26 mouse cellular contexts compared by ENCODE assay signal in genomic region chr12:47412251-47412650, GRCm38 (mm10).
DNase-seq lines count a peak whose midpoint lies in the region; ATAC-seq and TF ChIP-seq lines count a peak whose summit lies in the region.
"Had no signal": no experiment of that assay in that cellular context is flagged by ENCODE, and none has a peak within 500 bp of the region (broad histone marks: within the 10 kb centered on the region; RNA-seq: fewer than 3 reads in every experiment).

No protein-coding gene starts in this region.

- no peak overlapping the region for H3K4me2 ChIP-seq in embryonic facial prominence, embryonic 14.5 days (ENCODE audit: low read depth, low read length)
- H3K4me2 ChIP-seq in hindbrain, embryonic 14.5 days (replicated peaks) = no peak overlapping the region
- no peak overlapping the region for H3K4me2 ChIP-seq in midbrain, postnatal 0 days (ENCODE audit: low read depth, low read length, poor library complexity, severe bottlenecking)
- H3K4me2 ChIP-seq in midbrain, embryonic 16.5 days (ENCODE audit: low read length) = no peak overlapping the region
- H3K4me2 ChIP-seq: heart, embryonic 13.5 days; lung, embryonic 15.5 days had no signal

- no peak for TF ChIP-seq CTCF in midbrain, postnatal 0 days (IDR thresholded peaks at IDR 0.05)

- ATAC-seq in embryonic facial prominence, embryonic 14.5 days (ENCODE audit: low read depth) = no peak
- ATAC-seq in hindbrain, embryonic 14.5 days (ENCODE audit: low FRiP score) = peak; percentile 37; the same call in 1 of the 2 replicates
- ATAC-seq in midbrain, postnatal 0 days (ENCODE audit: low FRiP score) = no peak
- ATAC-seq in midbrain, embryonic 16.5 days = no peak
- ATAC-seq: intestine, embryonic 16.5 days had no signal

- no peaks in the 10 kb centered on the region for H3K4me1 ChIP-seq in embryonic facial prominence, embryonic 14.5 days (ENCODE audit: control insufficient read depth, insufficient read depth, low read length)
- H3K4me1 ChIP-seq in embryonic facial prominence, embryonic 10.5 days = no peaks in the 10 kb centered on the region
- H3K4me1 ChIP-seq in hindbrain, embryonic 14.5 days (replicated peaks; ENCODE audit: control insufficient read depth, insufficient read depth, low read length) = no peaks in the 10 kb centered on the region
- no peaks in the 10 kb centered on the region for H3K4me1 ChIP-seq in hindbrain, embryonic 10.5 days (replicated peaks)
- H3K4me1 ChIP-seq in midbrain, postnatal 0 days (ENCODE audit: insufficient read depth, low read length) = no peaks in the 10 kb centered on the region
- H3K4me1 ChIP-seq in midbrain, embryonic 16.5 days (ENCODE audit: control insufficient read depth, insufficient read depth, low read length) = no peaks in the 10 kb centered on the region
- H3K4me1 ChIP-seq: heart, embryonic 13.5 days; lung, embryonic 15.5 days; midbrain, embryonic 10.5 days had no signal

- no peak overlapping the region for H3K27ac ChIP-seq in embryonic facial prominence, embryonic 14.5 days (replicated peaks; ENCODE audit: low read depth, low read length)
- H3K27ac ChIP-seq in embryonic facial prominence, embryonic 10.5 days (replicated peaks) = no peak overlapping the region
- no peak overlapping the region for H3K27ac ChIP-seq in hindbrain, embryonic 14.5 days
- H3K27ac ChIP-seq in hindbrain, embryonic 10.5 days = no peak overlapping the region
- H3K27ac ChIP-seq in midbrain, postnatal 0 days (ENCODE audit: low read depth, low read length) = no peak overlapping the region
- H3K27ac ChIP-seq in midbrain, embryonic 16.5 days (ENCODE audit: low read length) = no peak overlapping the region
- H3K27ac ChIP-seq: gastrocnemius, adult 2 months; heart, embryonic 13.5 days; lung, embryonic 15.5 days; midbrain, embryonic 10.5 days; stomach, postnatal 0 days had no signal

- no peaks in the 10 kb centered on the region for H3K9me3 ChIP-seq in embryonic facial prominence, embryonic 14.5 days (ENCODE audit: control insufficient read depth, low read length)
- no peaks in the 10 kb centered on the region for H3K9me3 ChIP-seq in embryonic facial prominence, embryonic 10.5 days
- no peaks in the 10 kb centered on the region for H3K9me3 ChIP-seq in hindbrain, embryonic 14.5 days (ENCODE audit: control insufficient read depth, low read length)
- H3K9me3 ChIP-seq in hindbrain, embryonic 10.5 days = no peaks in the 10 kb centered on the region
- H3K9me3 ChIP-seq in midbrain, postnatal 0 days (ENCODE audit: low read length) = no peaks in the 10 kb centered on the region
- H3K9me3 ChIP-seq in midbrain, embryonic 16.5 days (replicated peaks; ENCODE audit: control insufficient read depth, low read length, poor library complexity, severe bottlenecking) = no peaks in the 10 kb centered on the region
- H3K9me3 ChIP-seq: heart, embryonic 13.5 days; lung, embryonic 15.5 days; midbrain, embryonic 10.5 days had no signal

- no peak overlapping the region for H3K4me3 ChIP-seq in embryonic facial prominence, embryonic 14.5 days (ENCODE audit: low read depth, low read length)
- no peak overlapping the region for H3K4me3 ChIP-seq in embryonic facial prominence, embryonic 10.5 days
- H3K4me3 ChIP-seq in hindbrain, embryonic 14.5 days (replicated peaks; ENCODE audit: low read length) = no peak overlapping the region
- no peak overlapping the region for H3K4me3 ChIP-seq in hindbrain, embryonic 10.5 days
- H3K4me3 ChIP-seq in midbrain, postnatal 0 days (ENCODE audit: low read depth, low read length) = no peak overlapping the region
- H3K4me3 ChIP-seq in midbrain, embryonic 16.5 days (ENCODE audit: low read depth, low read length) = no peak overlapping the region
- H3K4me3 ChIP-seq: gastrocnemius, adult 2 months; heart, embryonic 13.5 days; lung, embryonic 15.5 days; midbrain, embryonic 10.5 days had no signal

- H3K9ac ChIP-seq in embryonic facial prominence, embryonic 14.5 days (ENCODE audit: low read depth, low read length) = no peak overlapping the region
- no peak overlapping the region for H3K9ac ChIP-seq in hindbrain, embryonic 14.5 days
- H3K9ac ChIP-seq in midbrain, postnatal 0 days (replicated peaks; ENCODE audit: low read length, poor library complexity, severe bottlenecking) = no peak overlapping the region
- H3K9ac ChIP-seq in midbrain, embryonic 16.5 days (ENCODE audit: low read depth, low read length) = no peak overlapping the region
- H3K9ac ChIP-seq: heart, embryonic 13.5 days; lung, embryonic 15.5 days had no signal

- peak; percentile 1 for DNase-seq in embryonic facial prominence, embryonic 14.5 days (ENCODE audit: low spot score)
- no peak for DNase-seq in embryonic facial prominence, embryonic 10.5 days (ENCODE audit: low spot score)
- peak; percentile 32 for DNase-seq in hindbrain, embryonic 14.5 days (ENCODE audit: low spot score)
- DNase-seq in hindbrain, embryonic 10.5 days (ENCODE audit: low spot score) = no peak
- peak; percentile 68 for DNase-seq in midbrain, postnatal 0 days (ENCODE audit: low spot score)
- DNase-seq in skeletal muscle tissue, adult 2 months (ENCODE audit: low read depth, low spot score) = peak; percentile 33
- no peak for DNase-seq in gastrocnemius, adult 8-10 months (ENCODE audit: low spot score in 2 of 2)
- DNase-seq: adrenal gland, adult 2 months; adrenal gland, postnatal 36 days; cerebellum, adult 9-10 months; gastrocnemius, adult 2 months; heart, postnatal 10 days; kidney, adult 9 months; kidney, postnatal 10 days; layer of hippocampus, postnatal 36 days; liver; right cerebral cortex, postnatal 25 days; spleen, adult 18-20 months; thymus, adult 18-20 months; thymus, postnatal 25 days had no signal

- H3K36me3 ChIP-seq in embryonic facial prominence, embryonic 14.5 days (ENCODE audit: control insufficient read depth, insufficient read depth, low read length) = no peaks in the 10 kb centered on the region
- no peaks in the 10 kb centered on the region for H3K36me3 ChIP-seq in embryonic facial prominence, embryonic 10.5 days (replicated peaks)
- H3K36me3 ChIP-seq in hindbrain, embryonic 14.5 days (replicated peaks; ENCODE audit: control insufficient read depth, insufficient read depth) = no peaks in the 10 kb centered on the region
- H3K36me3 ChIP-seq in hindbrain, embryonic 10.5 days = no peaks in the 10 kb centered on the region
- H3K36me3 ChIP-seq in midbrain, postnatal 0 days (ENCODE audit: insufficient read depth, low read length) = no peaks in the 10 kb centered on the region
- no peaks in the 10 kb centered on the region for H3K36me3 ChIP-seq in midbrain, embryonic 16.5 days (ENCODE audit: control insufficient read depth, insufficient read depth, low read length)
- H3K36me3 ChIP-seq: heart, embryonic 13.5 days; lung, embryonic 15.5 days; midbrain, embryonic 10.5 days had no signal

- WGBS in embryonic facial prominence, embryonic 14.5 days = 77% methylated on average over 4 of the region's 4 CpGs
- 90% methylated on average over 4 of the region's 4 CpGs for WGBS in embryonic facial prominence, embryonic 10.5 days
- 67% methylated on average over 4 of the region's 4 CpGs for WGBS in hindbrain, embryonic 14.5 days
- 91% methylated on average over 4 of the region's 4 CpGs for WGBS in hindbrain, embryonic 10.5 days
- 66% methylated on average over 4 of the region's 4 CpGs for WGBS in midbrain, postnatal 0 days
- WGBS in midbrain, embryonic 16.5 days = 75% methylated on average over 4 of the region's 4 CpGs

- H3K27me3 ChIP-seq in embryonic facial prominence, embryonic 14.5 days (replicated peaks; ENCODE audit: control insufficient read depth, insufficient read depth, low read length) = no peaks in the 10 kb centered on the region
- H3K27me3 ChIP-seq in embryonic facial prominence, embryonic 10.5 days (replicated peaks; ENCODE audit: low read depth, poor library complexity, severe bottlenecking) = no peaks in the 10 kb centered on the region
- no peaks in the 10 kb centered on the region for H3K27me3 ChIP-seq in hindbrain, embryonic 14.5 days (ENCODE audit: control insufficient read depth, insufficient read depth, low read length)
- no peaks in the 10 kb centered on the region for H3K27me3 ChIP-seq in hindbrain, embryonic 10.5 days (ENCODE audit: insufficient read depth, poor library complexity, severe bottlenecking)
- H3K27me3 ChIP-seq in midbrain, postnatal 0 days (ENCODE audit: insufficient read depth, low read length) = no peaks in the 10 kb centered on the region
- H3K27me3 ChIP-seq in midbrain, embryonic 16.5 days (ENCODE audit: control insufficient read depth, insufficient read depth, low read depth, low read length) = no peaks in the 10 kb centered on the region
- H3K27me3 ChIP-seq: heart, embryonic 13.5 days; lung, embryonic 15.5 days had no signal

Comparison
In these comparisons a context has a peak if more than half of its experiments do, and no peak if none do; other contexts are left out.
1. DNase-seq: peak in embryonic facial prominence, embryonic 14.5 days (single experiment), hindbrain, embryonic 14.5 days (single experiment), midbrain, postnatal 0 days (single experiment) and skeletal muscle tissue, adult 2 months (single experiment); none in embryonic facial prominence, embryonic 10.5 days (single experiment), hindbrain, embryonic 10.5 days (single experiment) and gastrocnemius, adult 8-10 months (0 of 2).